Mouse (Mus musculus) neural tube, embryonic 11.5 days (tissue): ENCODE measurements around the gene Rrp7a. TPM values are rescaled to one million over a fixed set of nuclear protein-coding genes. Genes with fewer than 3 reads are reported as not detected.

ENCODE experiments used
- ATAC-seq: fragments of 200-750 bp; cut with Nextera tagmentation; 2 replicates; pipeline ENCODE4 v1.8.0; 2017; ENCODE audit warnings: moderate number of reproducible peaks, mild to moderate bottlenecking, moderate TSS enrichment, moderate library complexity; ENCODE audit not compliant: insufficient read depth, low FRiP score, low TSS enrichment
- DNase-seq: peaks from one replicate; pipeline ENCODE4 v3.0.0-alpha.2; 2015; ENCODE audit warnings: low spot score
- H3K27ac ChIP-seq: fragments of 300-500 bp; sonication (generic); 2 replicates; pipeline ENCODE4 v1.5.1; 2014; ENCODE audit warnings: low read depth, mild to moderate bottlenecking, low read length
- H3K27me3 ChIP-seq: fragments of 300-500 bp; sonication (generic); 2 replicates; pipeline ENCODE4 v1.6.1; 2014; ENCODE audit warnings: mild to moderate bottlenecking, low read length, mixed read lengths; ENCODE audit not compliant: control insufficient read depth, insufficient read depth
- H3K36me3 ChIP-seq: fragments of 300-500 bp; sonication (generic); 2 replicates; pipeline ENCODE4 v1.6.1; 2014; ENCODE audit warnings: mild to moderate bottlenecking, low read length, moderate library complexity, mixed read lengths; ENCODE audit not compliant: control insufficient read depth, insufficient read depth
- H3K4me1 ChIP-seq: fragments of 300-500 bp; sonication (generic); 2 replicates; pipeline ENCODE4 v1.6.1; 2014; ENCODE audit warnings: low read length, mixed read lengths; ENCODE audit not compliant: control insufficient read depth, insufficient read depth
- H3K4me2 ChIP-seq: fragments of 300-500 bp; sonication (generic); 2 replicates; pipeline ENCODE4 v1.6.1; 2014; ENCODE audit warnings: low read depth, mild to moderate bottlenecking, moderate library complexity
- H3K4me3 ChIP-seq: fragments of 300-500 bp; sonication (generic); 2 replicates; pipeline ENCODE4 v1.5.1; 2014; ENCODE audit warnings: low read depth, low read length
- H3K9ac ChIP-seq: fragments of 300-500 bp; sonication (generic); 2 replicates; pipeline ENCODE4 v1.6.1; 2014; ENCODE audit warnings: mild to moderate bottlenecking, low read length
- H3K9me3 ChIP-seq: fragments of 300-500 bp; sonication (generic); 2 replicates; pipeline ENCODE4 v1.6.1; 2016; ENCODE audit warnings: low read length; ENCODE audit not compliant: control insufficient read depth
- WGBS: fragments of 180-500 bp; shearing (Covaris S2); extraction: QIAGEN DNeasy Blood & Tissue Kit; methylation state at CpG from one replicate; pipeline ENCODE4 v1.1.7; 2014; 5-methylcytosine and 5-hydroxymethylcytosine counted together
- polyA plus RNA-seq: library from polyadenylated mRNA; unstranded; fragments of >200 nt; fragmentation: Nextera tagmentation; extraction: Ambion mirVana; gene quantifications from 2 replicates; pipeline ENCODE4 v1.2.1, GENCODE M21; 2014

The Rrp7a gene
- polyA plus RNA-seq, 1 experiment from 2014 or later = 78.6 TPM

DNA sequence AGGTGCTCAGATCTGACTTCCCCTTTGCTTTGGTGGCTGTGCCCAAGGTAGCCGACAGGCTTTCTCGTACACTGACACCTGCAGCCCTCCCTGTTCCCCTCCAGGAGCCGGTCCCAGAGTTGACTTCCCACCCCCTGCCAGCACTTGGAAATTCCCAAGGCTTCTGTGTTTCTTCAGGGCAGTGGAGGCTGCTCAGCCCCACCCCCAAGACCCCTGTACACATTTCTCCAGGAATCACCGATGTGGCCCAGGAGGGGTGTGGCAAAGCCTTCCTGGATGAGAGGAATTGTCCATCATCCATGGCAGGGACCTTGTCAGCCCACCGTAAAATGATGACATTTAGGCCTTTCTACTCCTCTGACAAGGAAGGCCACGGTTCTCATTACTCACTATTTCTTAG lies 11.3 kb downstream of the Rrp7a start:
- DNase-seq (no peak), ATAC-seq (no peak)
- no peak overlapping the region for H3K9ac ChIP-seq
- H3K27me3 ChIP-seq = no peaks in the 10 kb centered on the region
- no peak overlapping the region for H3K27ac ChIP-seq
- no peak overlapping the region for H3K4me3 ChIP-seq
- H3K4me1 ChIP-seq = 0 out of 2 replicates have a peak, but pooled peaks cover 5% of the 10 kb centered on the region
- no peaks in the 10 kb centered on the region for H3K9me3 ChIP-seq
- WGBS = 62% methylated on average over 6 of the region's 6 CpGs
- H3K36me3 ChIP-seq = peaks cover 2% of the 10 kb centered on the region; the same call in 1 of the 2 replicates
- no peak overlapping the region for H3K4me2 ChIP-seq

DNA sequence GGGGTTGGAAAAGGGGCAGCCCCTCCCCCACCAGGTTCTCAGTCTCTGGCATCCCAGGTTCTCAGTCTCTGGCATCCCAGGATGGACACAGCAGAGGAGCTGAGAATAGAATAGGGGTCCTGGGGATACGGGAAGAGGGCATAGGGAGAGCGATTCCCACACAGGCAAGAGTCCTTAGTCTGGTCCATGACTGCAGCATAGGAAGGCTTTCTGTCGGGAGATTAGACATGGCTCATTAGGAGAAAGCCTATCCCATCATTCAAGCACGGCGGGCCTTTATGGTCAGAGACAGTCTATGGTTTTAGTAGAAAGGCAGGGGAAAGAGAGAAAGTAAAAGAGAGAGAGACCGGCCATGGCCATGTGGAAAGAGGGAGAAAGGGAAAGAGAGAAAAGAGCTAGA lies 14.8 kb downstream of the Rrp7a start:
- DNase-seq (peak; percentile 35), ATAC-seq (no peak)
- no peaks in the 10 kb centered on the region for H3K9me3 ChIP-seq
- H3K4me1 ChIP-seq = 0 out of 2 replicates have a peak, but pooled peaks cover 5% of the 10 kb centered on the region
- WGBS = 41% methylated on average over 6 of the region's 6 CpGs
- H3K9ac ChIP-seq = no peak overlapping the region
- no peak overlapping the region for H3K4me2 ChIP-seq
- no peaks in the 10 kb centered on the region for H3K27me3 ChIP-seq
- no peak overlapping the region for H3K4me3 ChIP-seq
- no peaks in the 10 kb centered on the region for H3K36me3 ChIP-seq
- H3K27ac ChIP-seq = no peak overlapping the region

DNA sequence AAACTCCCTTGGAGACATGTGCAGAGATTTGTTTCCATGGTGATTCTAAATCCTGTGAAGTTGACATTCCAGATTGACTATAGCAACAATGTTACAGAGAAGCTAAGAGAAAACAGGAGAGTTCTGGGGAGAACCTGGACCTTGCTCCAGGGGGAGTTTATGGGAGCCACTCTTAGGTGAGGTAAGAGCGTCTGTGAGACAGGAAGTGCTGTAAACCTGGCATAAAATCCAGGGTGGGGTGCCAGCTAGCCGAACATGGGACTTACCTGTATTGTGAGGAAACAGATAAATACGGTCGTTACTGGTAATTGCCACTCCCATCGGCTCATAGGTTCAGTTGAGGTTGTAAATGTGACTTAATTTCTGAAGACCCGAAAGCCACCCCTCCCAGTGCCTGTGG lies 16.2 kb downstream of the Rrp7a start:
- Histone ChIP-seq H3K9ac (no peak overlapping the region), H3K4me3 (no peak overlapping the region), H3K9me3 (no peaks in the 10 kb centered on the region), H3K27me3 (no peaks in the 10 kb centered on the region), H3K4me1 (0 out of 2 replicates have a peak, but pooled peaks cover 5% of the 10 kb centered on the region), H3K27ac (no peak overlapping the region), H3K4me2 (no peak overlapping the region), H3K36me3 (no peaks in the 10 kb centered on the region)
- DNase-seq (no peak), ATAC-seq (no peak)
- 71% methylated on average over 6 of the region's 6 CpGs for WGBS

GRCm38 (mm10) chr15:83103111-83103510 lies 19.5 kb downstream of the Rrp7a start:
- peaks cover 9% of the 10 kb centered on the region; the same call in 1 of the 2 replicates for H3K4me1 ChIP-seq
- 71% methylated on average over 1 of the region's 1 CpGs for WGBS
- ATAC-seq (no peak), DNase-seq (no peak)
- H3K9ac ChIP-seq = no peak overlapping the region
- no peak overlapping the region for H3K27ac ChIP-seq
- no peak overlapping the region for H3K4me3 ChIP-seq
- no peaks in the 10 kb centered on the region for H3K9me3 ChIP-seq
- H3K27me3 ChIP-seq = peaks cover 4% of the 10 kb centered on the region; the same call in 1 of the 2 replicates
- H3K4me2 ChIP-seq = no peak overlapping the region
- no peaks in the 10 kb centered on the region for H3K36me3 ChIP-seq

- Histone ChIP-seq H3K27ac (no peak overlapping the region), H3K4me3 (peak overlapping the region; percentile 33), H3K9me3 (no peaks in the 10 kb centered on the region), H3K9ac (peak overlapping the region; percentile 58), H3K27me3 (peaks cover 7% of the 10 kb centered on the region; the same call in 1 of the 2 replicates), H3K4me2 (peak overlapping the region; percentile 60), H3K4me1 (peaks cover 5% of the 10 kb centered on the region; the same call in 1 of the 2 replicates), H3K36me3 (no peaks in the 10 kb centered on the region)
- no peak for DNase-seq
- ATAC-seq = peak; percentile 4; the same call in 1 of the 2 replicates
- WGBS = 3% methylated on average over 8 of the region's 8 CpGs
Observed at GRCm38 (mm10) chr15:83100332-83100662, 22.3 kb downstream of the Rrp7a start.

DNA sequence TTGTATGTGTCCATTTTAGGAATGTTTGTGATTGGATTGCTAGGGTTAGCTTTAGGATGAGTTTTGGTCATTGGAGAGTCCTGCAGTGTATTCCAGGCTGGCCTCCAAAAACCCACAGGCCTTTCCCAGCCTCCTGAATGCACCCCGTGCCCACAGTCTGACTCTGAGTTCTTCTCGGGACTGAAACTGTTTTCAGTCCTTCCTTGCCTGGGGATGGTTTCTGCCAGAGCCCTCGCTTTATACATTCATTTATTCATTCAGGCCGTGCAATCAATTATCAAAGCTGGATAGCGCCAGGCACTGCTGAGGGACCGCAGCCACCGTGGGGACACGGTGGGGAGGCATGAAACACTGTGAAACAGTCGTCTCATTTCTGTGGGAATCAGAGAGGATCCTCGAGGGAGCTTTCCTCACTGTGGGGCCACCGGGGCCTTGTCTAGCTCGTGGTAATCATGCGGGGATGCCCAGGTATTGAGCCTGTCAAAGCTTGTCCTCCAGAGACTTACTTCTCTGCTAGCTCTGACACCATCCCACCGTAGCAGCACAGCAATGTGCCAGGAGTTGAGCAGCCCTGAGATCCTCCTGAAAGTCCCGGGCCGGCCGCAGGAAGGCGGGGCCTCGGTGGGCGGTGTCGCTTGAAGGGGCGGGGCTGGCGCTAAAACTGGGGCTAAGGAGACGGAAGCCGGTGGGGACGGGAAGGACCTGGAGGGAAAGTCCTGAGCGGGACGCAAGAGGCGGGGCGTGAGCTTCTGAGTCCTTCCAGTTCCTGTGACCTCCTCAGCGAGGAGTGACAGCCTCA lies 22.9 kb downstream of the Rrp7a start:
- peaks cover 5% of the 10 kb centered on the region; the same call in 1 of the 2 replicates for H3K4me1 ChIP-seq
- ATAC-seq = peak; percentile 72
- peak; percentile 89 for DNase-seq
- H3K9me3 ChIP-seq = no peaks in the 10 kb centered on the region
- peak overlapping the region; percentile 33 for H3K4me3 ChIP-seq
- peak overlapping the region; percentile 60 for H3K4me2 ChIP-seq
- WGBS = 2% methylated on average over 31 of the region's 31 CpGs
- H3K36me3 ChIP-seq = no peaks in the 10 kb centered on the region
- peaks cover 7% of the 10 kb centered on the region; the same call in 1 of the 2 replicates for H3K27me3 ChIP-seq
- peak overlapping the region; percentile 58 for H3K9ac ChIP-seq
- H3K27ac ChIP-seq = no peak overlapping the region

- ATAC-seq (no peak), DNase-seq (peak; percentile 38)
- H3K4me3 ChIP-seq = no peak overlapping the region
- H3K9me3 ChIP-seq = no peaks in the 10 kb centered on the region
- no peak overlapping the region for H3K27ac ChIP-seq
- H3K4me1 ChIP-seq = peaks cover 5% of the 10 kb centered on the region; the same call in 1 of the 2 replicates
- no peaks in the 10 kb centered on the region for H3K36me3 ChIP-seq
- peaks cover 7% of the 10 kb centered on the region; the same call in 1 of the 2 replicates for H3K27me3 ChIP-seq
- no peak overlapping the region for H3K9ac ChIP-seq
- no peak overlapping the region for H3K4me2 ChIP-seq
- 45% methylated on average over 2 of the region's 2 CpGs for WGBS
Observed at GRCm38 (mm10) chr15:83095950-83096349, 26.7 kb downstream of the Rrp7a start.

- WGBS = 67% methylated on average over 2 of the region's 2 CpGs
- ATAC-seq = no peak
- H3K36me3 ChIP-seq = no peaks in the 10 kb centered on the region
Observed at GRCm38 (mm10) chr15:83093687-83094086, 28.9 kb downstream of the Rrp7a start.

GRCm38 (mm10) chr15:83090874-83091273 lies 31.7 kb downstream of the Rrp7a start:
- no peak for DNase-seq
- Histone ChIP-seq H3K4me1 (peaks cover 7% of the 10 kb centered on the region), H3K36me3 (no peaks in the 10 kb centered on the region), H3K4me3 (no peak overlapping the region), H3K9ac (no peak overlapping the region), H3K9me3 (no peaks in the 10 kb centered on the region), H3K27me3 (peaks cover 7% of the 10 kb centered on the region; the same call in 1 of the 2 replicates), H3K27ac (no peak overlapping the region), H3K4me2 (no peak overlapping the region)
- WGBS = 46% methylated on average over 3 of the region's 3 CpGs
- no peak for ATAC-seq

More at GRCm38 (mm10) chr15:83093687-83094086, 28.9 kb downstream of the Rrp7a start:
- Histone ChIP-seq H3K27me3 (peaks cover 14% of the 10 kb centered on the region; the same call in 1 of the 2 replicates), H3K9me3 (no peaks in the 10 kb centered on the region), H3K4me2 (no peak overlapping the region), H3K27ac (no peak overlapping the region), H3K9ac (no peak overlapping the region), H3K4me1 (peaks cover 7% of the 10 kb centered on the region), H3K4me3 (no peak overlapping the region)
- no peak for DNase-seq
